Mouse (Mus musculus) spleen, embryonic (tissue): ENCODE results near the gene Cacna2d2.

Experiments used
- CTCF ChIA-PET: fragments of 350-600 bp; sonication (Branson Sonifier 250); formaldehyde crosslinking; loops from one replicate; lab custom pipeline; 2022; lab: Charles Lee

Cacna2d2 gene

GRCm38 (mm10) chr9:107399491-107399971, at the start of gene Cacna2d2:
Gene Cacna2d2, plus strand, starts transcription at chr9:107399612.
- CTCF ChIA-PET, result no interaction called here

- CTCF ChIA-PET, result interaction anchor here (0.6 to 2.4 kb wide), 2 partner anchors 59 to 190 kb away, joined by 3 to 7 read pairs; partner anchors contain the start of gene Cish
These were observed 44.6 kb upstream of the Cacna2d2 start for GRCm38 (mm10) chr9:107354826-107355225.

- CTCF ChIA-PET, result interaction anchor here (0.9 to 2.4 kb wide), 4 partner anchors 16 to 64 kb away, joined by 3 to 7 read pairs (median 4); partner anchors contain the start of genes 6430571L13Rik and Cish
These were observed 43.3 kb upstream of the Cacna2d2 start for GRCm38 (mm10) chr9:107355870-107356765.

GRCm38 (mm10) chr9:107357651-107358050, 41.8 kb upstream of the Cacna2d2 start:
- CTCF ChIA-PET, result interaction anchor here (0.6 to 1.4 kb wide), 3 partner anchors 17 to 568 kb away, joined by 4 to 8 read pairs (median 5); partner anchors contain the start of gene 6430571L13Rik

GRCm38 (mm10) chr9:107360989-107361388, 38.4 kb upstream of the Cacna2d2 start:
- CTCF ChIA-PET, result no interaction called here

- CTCF ChIA-PET, result no interaction called here
These were observed 32.8 kb upstream of the Cacna2d2 start for GRCm38 (mm10) chr9:107366644-107367043.

GRCm38 (mm10) chr9:107368302-107368701, 31.1 kb upstream of the Cacna2d2 start:
- CTCF ChIA-PET, result interaction anchor here (0.5 kb wide), 1 partner anchor 152 kb away, joined by 5 read pairs; no protein-coding TSS in a partner anchor

GRCm38 (mm10) chr9:107369270-107370105, 29.9 kb upstream of the Cacna2d2 start:
- CTCF ChIA-PET, result no interaction called here

GRCm38 (mm10) chr9:107370106-107370463, 29.3 kb upstream of the Cacna2d2 start:
- CTCF ChIA-PET, result no interaction called here

- CTCF ChIA-PET, result interaction anchor here (0.6 kb wide), 1 partner anchor 30 kb away, joined by 3 read pairs; no protein-coding TSS in a partner anchor
These were observed 27.0 kb upstream of the Cacna2d2 start for GRCm38 (mm10) chr9:107372441-107372840.

- CTCF ChIA-PET, result no interaction called here
These were observed 24.8 kb upstream of the Cacna2d2 start for GRCm38 (mm10) chr9:107374623-107375022.

- CTCF ChIA-PET, result no interaction called here
These were observed 24.0 kb upstream of the Cacna2d2 start for GRCm38 (mm10) chr9:107375451-107375850.

GRCm38 (mm10) chr9:107377961-107378512, 21.4 kb upstream of the Cacna2d2 start:
- CTCF ChIA-PET, result no interaction called here

GRCm38 (mm10) chr9:107381723-107382122, 17.7 kb upstream of the Cacna2d2 start:
- CTCF ChIA-PET, result no interaction called here

GRCm38 (mm10) chr9:107384396-107384795, 15.0 kb upstream of the Cacna2d2 start:
- CTCF ChIA-PET, result interaction anchor here (0.6 kb wide), 1 partner anchor 293 kb away, joined by 3 read pairs; no protein-coding TSS in a partner anchor

- CTCF ChIA-PET, result no interaction called here
These were observed 12.7 kb upstream of the Cacna2d2 start for GRCm38 (mm10) chr9:107386722-107387121.

GRCm38 (mm10) chr9:107387708-107388107, 11.7 kb upstream of the Cacna2d2 start:
- CTCF ChIA-PET, result no interaction called here

GRCm38 (mm10) chr9:107388263-107388662, 11.1 kb upstream of the Cacna2d2 start:
- CTCF ChIA-PET, result no interaction called here

- CTCF ChIA-PET, result no interaction called here
These were observed 3.0 kb upstream of the Cacna2d2 start for GRCm38 (mm10) chr9:107396397-107396796.

GRCm38 (mm10) chr9:107398968-107399367, 444 bp upstream of the Cacna2d2 start:
- CTCF ChIA-PET, result no interaction called here

- CTCF ChIA-PET, result no interaction called here
These were observed 674 bp downstream of the Cacna2d2 start for GRCm38 (mm10) chr9:107400060-107400511.
